Mouse (Mus musculus) heart, postnatal 0 days (tissue): ENCODE measurements around the gene Zbtb2. TPM values are rescaled to one million over a fixed set of nuclear protein-coding genes. Genes with fewer than 3 reads are reported as not detected.

Source experiments
- ATAC-seq: fragments of 200-750 bp; cut with Nextera tagmentation; 2 replicates; pipeline ENCODE4 v1.8.0; 2017; ENCODE audit warnings: low read depth, moderate number of reproducible peaks, moderate library complexity; ENCODE audit not compliant: insufficient read depth
- DNase-seq: peaks from one replicate; pipeline ENCODE4 v3.0.0-alpha.2; 2016; ENCODE audit warnings: low spot score
- H3K27ac ChIP-seq: fragments of 300-500 bp; sonication (generic); 2 replicates; pipeline ENCODE4 v1.5.1; 2014; ENCODE audit warnings: low read depth, mild to moderate bottlenecking
- H3K27me3 ChIP-seq: fragments of 300-500 bp; sonication (generic); 2 replicates; pipeline ENCODE4 v1.6.1; 2014; ENCODE audit warnings: low read length, mixed read lengths; ENCODE audit not compliant: control insufficient read depth, insufficient read depth
- H3K36me3 ChIP-seq: fragments of 300-500 bp; sonication (generic); replicated peaks from 2 replicates; pipeline ENCODE4 v1.6.1; 2014; ENCODE audit warnings: low read length, mixed read lengths; ENCODE audit not compliant: control insufficient read depth, insufficient read depth
- H3K4me1 ChIP-seq: fragments of 300-500 bp; sonication (generic); 2 replicates; pipeline ENCODE4 v1.6.1; 2014; ENCODE audit warnings: antibody characterized with exemption; ENCODE audit not compliant: control insufficient read depth, insufficient read depth
- H3K4me2 ChIP-seq: fragments of 300-500 bp; sonication (generic); 2 replicates; pipeline ENCODE4 v1.6.1; 2014; ENCODE audit warnings: low read depth, mild to moderate bottlenecking, low read length, moderate library complexity
- H3K4me3 ChIP-seq: fragments of 300-500 bp; sonication (generic); 2 replicates; pipeline ENCODE4 v1.5.1; 2014; ENCODE audit warnings: low read depth, low read length
- H3K9ac ChIP-seq: fragments of 300-500 bp; sonication (generic); replicated peaks from 2 replicates; pipeline ENCODE4 v1.6.1; 2014; ENCODE audit warnings: low read depth, low read length, mixed read lengths
- H3K9me3 ChIP-seq: fragments of 300-500 bp; sonication (generic); replicated peaks from 2 replicates; pipeline ENCODE4 v1.6.1; 2016; ENCODE audit warnings: low read length; ENCODE audit not compliant: control insufficient read depth
- CTCF ChIP-seq: IDR thresholded peaks from 2 replicates; pipeline ENCODE4 v1.5.1; 2016; ENCODE audit warnings: antibody characterized with exemption, control low read depth, low read depth
- EP300 ChIP-seq: IDR thresholded peaks from 2 replicates; pipeline ENCODE4 v1.6.1; 2016; ENCODE audit warnings: antibody characterized with exemption, low read depth
- WGBS: fragments of 180-500 bp; shearing (Covaris S2); extraction: QIAGEN DNeasy Blood & Tissue Kit; methylation state at CpG from one replicate; pipeline ENCODE4 v1.1.7; 2014; 5-methylcytosine and 5-hydroxymethylcytosine counted together
- polyA plus RNA-seq: library from polyadenylated mRNA; unstranded; fragments of >200 nt; fragmentation: Nextera tagmentation; extraction: Ambion mirVana; gene quantifications from 2 replicates; pipeline ENCODE4 v1.2.1, GENCODE M21; 2015
- total RNA-seq: library from RNA; depleted of rRNA; stranded (reverse); fragments of >200 nt; gene quantifications from 2 replicates; pipeline ENCODE4 v1.2.3, GENCODE M21; 2014; ENCODE audit warnings: low replicate concordance; rRNA removed

The Zbtb2 gene
- total and polyA plus RNA-seq, 2 experiments from 2014 or later = 5.2 to 19.8 TPM

GRCm38 (mm10) chr10:4327716-4328115 lies 60.2 kb downstream of the Zbtb2 start:
- WGBS = 90% methylated on average over 1 of the region's 1 CpGs
- no peak for TF ChIP-seq CTCF
- TF ChIP-seq EP300 = no peak
- H3K9ac ChIP-seq = no peak overlapping the region
- ATAC-seq (no peak), DNase-seq (no peak)
- no peaks in the 10 kb centered on the region for H3K9me3 ChIP-seq
- no peak overlapping the region for H3K4me3 ChIP-seq
- H3K36me3 ChIP-seq = no peaks in the 10 kb centered on the region
- H3K27me3 ChIP-seq = no peaks in the 10 kb centered on the region
- no peak overlapping the region for H3K4me2 ChIP-seq
- H3K4me1 ChIP-seq = no peaks in the 10 kb centered on the region
- no peak overlapping the region for H3K27ac ChIP-seq

GRCm38 (mm10) chr10:4325562-4325961 lies 62.3 kb downstream of the Zbtb2 start:
- H3K4me1 ChIP-seq = no peaks in the 10 kb centered on the region
- 27% methylated on average over 5 of the region's 5 CpGs for WGBS
- ATAC-seq (no peak), DNase-seq (peak; percentile 36)
- H3K36me3 ChIP-seq = no peaks in the 10 kb centered on the region
- H3K9ac ChIP-seq = no peak overlapping the region
- no peak overlapping the region for H3K4me3 ChIP-seq
- peak overlapping the region; percentile 44 for H3K27ac ChIP-seq
- no peaks in the 10 kb centered on the region for H3K9me3 ChIP-seq
- TF ChIP-seq CTCF (no peak), EP300 (no peak)
- H3K27me3 ChIP-seq = no peaks in the 10 kb centered on the region
- no peak overlapping the region for H3K4me2 ChIP-seq

GRCm38 (mm10) chr10:4323885-4324284 lies 64.0 kb downstream of the Zbtb2 start:
- no peaks in the 10 kb centered on the region for H3K36me3 ChIP-seq
- no peak overlapping the region for H3K4me3 ChIP-seq
- H3K27me3 ChIP-seq = no peaks in the 10 kb centered on the region
- TF ChIP-seq CTCF (no peak), EP300 (no peak)
- no peak overlapping the region for H3K27ac ChIP-seq
- no peak overlapping the region for H3K4me2 ChIP-seq
- H3K4me1 ChIP-seq = no peaks in the 10 kb centered on the region
- no peak overlapping the region for H3K9ac ChIP-seq
- no peak for DNase-seq
- no peaks in the 10 kb centered on the region for H3K9me3 ChIP-seq
- WGBS = 70% methylated on average over 8 of the region's 8 CpGs
- ATAC-seq = no peak

Other genes starting within 250 kb of the Zbtb2 start
- 26.1 and 29.1 TPM in 2 replicates for gene Akap12, start 121.7 kb downstream of the Zbtb2 start, total RNA-seq
- gene Akap12, start 121.7 kb downstream of the Zbtb2 start, polyA plus RNA-seq = 19.9 and 20.0 TPM in 2 replicates
- 45.5 and 172 TPM in 2 replicates for gene Rmnd1, start 44.3 kb upstream of the Zbtb2 start, total RNA-seq
- 76.1 and 82.1 TPM in 2 replicates for gene Rmnd1, start 44.3 kb upstream of the Zbtb2 start, polyA plus RNA-seq
- 10.0 and 14.7 TPM in 2 replicates for gene Armt1, start 44.4 kb upstream of the Zbtb2 start, total RNA-seq
- 8.5 and 8.9 TPM in 2 replicates for gene Armt1, start 44.4 kb upstream of the Zbtb2 start, polyA plus RNA-seq
- 0.46 TPM in 1 of 2 replicates, not detected in the other for gene Ccdc170, start 94.4 kb upstream of the Zbtb2 start, total RNA-seq
- gene Ccdc170, start 94.4 kb upstream of the Zbtb2 start, polyA plus RNA-seq = 0.22 TPM in 1 of 2 replicates, not detected in the other
- gene Esr1, start 223.5 kb upstream of the Zbtb2 start, total RNA-seq = 0.12 and 0.50 TPM in 2 replicates
- 0.14 and 0.21 TPM in 2 replicates for gene Esr1, start 223.5 kb upstream of the Zbtb2 start, polyA plus RNA-seq